Mouse (Mus musculus) heart, adult 2 months (tissue): ENCODE data around the gene Map1lc3b.

Source experiments
- CTCF ChIP-seq: fragments of 200-600 bp; IDR thresholded peaks from 2 replicates; pipeline ENCODE4 v1.8.1; 2022; ENCODE audit warnings: antibody characterized with exemption, mild to moderate bottlenecking, moderate library complexity
- EP300 ChIP-seq: fragments of 200-500 bp; IDR thresholded peaks from 2 replicates; pipeline ENCODE4 v1.6.1; 2011; ENCODE audit warnings: low read depth, low read length, control low read depth; ENCODE audit not compliant: insufficient read depth
- POLR2A ChIP-seq: fragments of 200-500 bp; IDR thresholded peaks from 2 replicates; pipeline ENCODE4 v1.6.1; 2011; ENCODE audit warnings: mild to moderate bottlenecking, low read depth, low read length, control low read depth; ENCODE audit not compliant: insufficient read depth

GRCm38 (mm10) chr8:121552506-121552905 lies 37.7 kb upstream of the Map1lc3b start:
- no peak for TF ChIP-seq EP300
- no peak for TF ChIP-seq CTCF
- TF ChIP-seq POLR2A: no peak
